Mouse (Mus musculus): ENCODE results near the gene Krt20. TPM values are rescaled to one million over a fixed set of nuclear protein-coding genes. Genes with fewer than 3 reads are reported as not detected.

The Krt20 gene
- polyA plus RNA-seq, 2 experiments from 2014 or later: not detected

DNA sequence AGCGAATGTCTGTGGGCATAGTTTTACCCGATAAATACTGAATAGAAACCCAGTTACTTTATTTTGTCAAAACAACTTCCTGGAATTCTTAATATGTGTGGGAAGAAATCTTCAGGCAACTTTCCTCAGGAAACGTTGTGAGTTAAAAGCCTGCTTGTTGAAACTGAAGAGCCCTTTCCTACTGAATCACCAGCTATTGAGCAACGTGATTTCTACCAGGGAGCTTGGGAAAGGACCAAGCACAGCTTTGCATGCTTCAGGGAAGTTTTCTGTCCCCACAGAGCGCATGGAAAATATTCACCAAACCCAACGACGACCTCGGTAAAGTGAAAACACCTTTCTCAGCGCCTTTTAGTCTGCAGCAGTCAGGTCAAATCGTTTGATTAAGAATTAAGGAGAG, 31.8 kb downstream of the Krt20 start:
- ATAC-seq: no peak

- ATAC-seq: no peak
Observed at GRCm38 (mm10) chr11:99399956-99400549, 37.9 kb downstream of the Krt20 start.

DNA sequence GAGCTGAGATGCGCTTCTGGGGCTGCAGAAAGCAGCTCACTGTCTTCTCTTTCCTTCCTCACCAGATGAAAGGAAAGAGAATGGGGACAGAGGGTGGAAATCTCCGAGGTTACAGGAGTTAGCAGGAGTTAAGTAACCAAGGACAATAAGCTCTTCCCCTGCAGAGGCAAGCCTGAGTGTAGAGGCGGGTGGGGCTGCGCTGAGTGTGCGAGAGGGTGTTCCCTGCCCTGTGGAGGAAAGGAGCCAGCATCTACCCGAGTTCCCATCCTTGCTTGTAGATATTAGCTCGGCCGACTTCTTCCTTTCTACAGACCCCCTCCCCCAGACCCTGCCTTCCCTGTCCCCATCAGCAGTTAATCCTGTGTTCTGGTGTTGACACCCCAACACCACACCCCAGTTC, 39.1 kb downstream of the Krt20 start:
- no peak for ATAC-seq

DNA sequence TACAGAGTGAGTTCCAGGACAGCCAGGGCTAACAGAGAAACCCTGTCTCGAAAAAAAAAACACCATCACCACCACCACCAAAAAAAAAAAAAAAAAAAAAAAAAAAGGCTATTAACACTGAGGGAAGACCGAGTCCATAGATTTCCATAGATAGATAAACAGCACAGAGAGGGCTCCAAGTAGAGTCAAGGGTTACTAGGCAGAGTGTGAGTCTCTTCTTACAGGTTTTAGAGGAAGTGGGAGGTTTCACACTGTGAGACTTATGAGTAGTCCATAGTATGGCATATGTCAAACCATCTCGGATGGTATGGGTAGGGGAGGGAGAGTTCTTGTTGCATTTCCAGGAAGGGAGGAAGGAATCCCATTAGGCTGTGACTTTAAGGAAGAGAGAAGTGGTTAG, 39.9 kb downstream of the Krt20 start:
- no peak for ATAC-seq

DNA sequence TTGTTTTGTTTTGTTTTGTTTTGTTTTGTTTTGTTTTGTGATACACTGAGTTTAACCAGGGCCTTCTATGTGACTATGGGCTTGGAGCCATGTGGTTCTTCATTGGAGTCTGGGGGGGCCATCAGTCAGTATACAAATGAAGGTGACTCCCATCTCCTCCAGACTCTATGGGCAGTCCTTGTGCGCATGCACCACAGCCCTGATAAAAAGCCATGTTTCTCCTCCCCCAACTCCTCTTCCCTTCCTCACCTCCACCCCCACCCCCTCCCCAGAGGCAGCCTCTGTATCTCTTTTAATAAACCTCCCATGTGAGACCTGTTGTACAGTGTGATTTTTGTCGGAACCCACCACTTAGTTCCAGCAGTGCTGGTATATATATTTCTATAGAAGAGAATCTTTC, 41.3 kb downstream of the Krt20 start:
- ATAC-seq: no peak

GRCm38 (mm10) chr11:99396034-99396433, 41.9 kb downstream of the Krt20 start:
- no peak for ATAC-seq

DNA sequence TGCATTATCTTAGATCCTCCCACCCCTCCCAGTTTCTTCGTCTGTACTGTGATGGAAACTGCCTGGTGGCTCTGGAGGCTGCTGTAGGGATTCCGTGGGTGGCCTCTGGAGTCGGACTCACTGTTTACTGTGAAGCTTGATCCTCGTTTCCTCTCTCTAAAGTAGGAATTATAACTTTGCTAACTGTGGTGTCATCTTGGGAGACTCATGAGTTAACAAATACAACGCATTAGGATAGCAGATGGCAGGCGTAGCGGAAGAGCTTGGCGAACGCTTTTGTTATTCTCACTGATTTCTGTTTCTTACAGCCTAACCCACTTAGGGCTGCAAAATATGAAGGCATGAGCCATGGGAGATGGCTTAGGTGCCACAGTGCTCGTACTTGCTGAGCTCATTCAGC, 45.5 kb downstream of the Krt20 start:
- ATAC-seq: no peak

DNA sequence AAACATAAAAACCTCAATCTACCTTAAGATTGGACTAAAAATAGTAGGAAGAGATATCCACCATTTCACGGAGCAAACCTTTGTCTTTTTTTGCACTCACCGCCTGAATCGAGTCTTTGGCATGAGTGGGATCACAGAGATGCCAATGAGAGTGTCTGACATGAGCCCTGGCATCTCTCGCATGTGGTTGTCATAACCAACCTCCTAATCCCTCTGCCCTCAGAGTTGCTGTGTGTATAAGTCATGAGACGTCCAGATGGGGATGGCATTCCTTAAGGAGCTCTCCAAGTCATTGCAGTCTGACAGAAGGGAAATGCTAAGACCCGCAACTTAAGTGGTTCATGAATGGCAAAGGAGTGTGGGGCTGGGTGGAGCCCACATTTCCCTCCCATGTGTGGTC, 46.6 kb downstream of the Krt20 start:
- no peak for ATAC-seq

- no peak for ATAC-seq
Observed at GRCm38 (mm10) chr11:99390866-99391265, 47.1 kb downstream of the Krt20 start.

GRCm38 (mm10) chr11:99389264-99389663, 48.7 kb downstream of the Krt20 start, which contains the start of gene Krt10:
Krt10 (minus strand) TSS chr11:99389364.
- ATAC-seq: no peak

DNA sequence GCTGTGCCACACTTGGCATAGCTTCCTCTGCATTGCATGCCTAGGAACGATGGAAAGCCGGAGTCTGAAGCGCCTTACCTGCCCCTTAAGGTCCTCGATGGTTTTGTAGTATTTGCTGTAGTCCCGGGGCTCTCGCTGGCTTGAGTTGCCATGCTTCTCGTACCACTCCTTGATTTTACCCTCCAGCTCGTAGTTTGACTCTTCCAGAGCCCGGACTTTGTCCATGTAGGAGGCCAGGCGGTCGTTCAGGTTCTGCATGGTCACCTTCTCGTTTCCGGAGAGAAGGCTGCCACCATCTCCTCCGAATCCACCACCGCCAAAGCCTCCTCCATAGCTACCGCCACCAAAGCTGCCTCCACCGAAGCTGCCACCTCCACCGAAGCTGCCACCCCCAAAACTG, 49.3 kb downstream of the Krt20 start:
- ATAC-seq: no peak

DNA sequence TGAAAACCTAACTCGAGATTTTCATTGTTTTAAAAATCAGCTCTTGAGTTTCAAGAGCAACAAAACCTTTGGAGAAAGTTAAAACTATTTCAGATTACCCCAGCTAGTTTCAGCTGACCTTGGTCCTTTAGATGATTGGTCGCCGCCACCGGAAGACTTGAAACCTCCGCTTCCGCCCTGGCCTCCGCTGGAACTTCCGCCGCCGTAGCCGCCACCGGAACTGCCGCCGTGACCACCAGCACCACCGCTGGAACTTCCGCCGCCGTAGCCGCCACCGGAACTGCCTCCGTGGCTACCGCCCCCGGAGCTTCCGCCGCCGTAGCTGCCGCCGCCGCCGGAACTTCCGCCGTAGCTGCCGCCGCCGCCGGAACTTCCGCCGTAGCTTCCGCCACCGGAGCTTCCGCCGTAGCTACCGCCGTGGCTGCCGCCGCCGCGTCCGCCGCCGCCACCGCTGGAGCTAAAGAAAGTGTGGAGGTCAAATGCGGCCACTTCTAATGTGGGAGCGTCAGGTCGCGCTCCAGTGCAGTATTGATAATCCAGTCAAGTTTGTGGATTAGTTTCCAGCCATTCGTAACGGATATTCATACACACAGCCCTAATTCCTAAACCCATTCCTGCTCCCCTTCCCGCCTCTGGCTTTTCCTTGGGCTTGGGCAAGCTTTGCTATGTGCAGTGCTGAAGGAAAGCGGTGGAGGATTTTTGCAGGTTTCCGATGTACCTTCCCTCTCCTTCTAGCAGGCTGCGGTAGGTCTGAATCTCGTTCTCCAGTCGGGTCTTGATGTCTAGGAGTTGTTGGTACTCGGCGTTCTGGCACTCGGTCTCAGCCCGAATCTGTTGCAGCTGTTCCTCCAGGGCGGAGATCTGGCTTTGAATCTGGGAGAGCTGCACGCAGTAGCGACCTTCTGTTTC, 51.9 kb downstream of the Krt20 start:
- ATAC-seq: peak; percentile 85

DNA sequence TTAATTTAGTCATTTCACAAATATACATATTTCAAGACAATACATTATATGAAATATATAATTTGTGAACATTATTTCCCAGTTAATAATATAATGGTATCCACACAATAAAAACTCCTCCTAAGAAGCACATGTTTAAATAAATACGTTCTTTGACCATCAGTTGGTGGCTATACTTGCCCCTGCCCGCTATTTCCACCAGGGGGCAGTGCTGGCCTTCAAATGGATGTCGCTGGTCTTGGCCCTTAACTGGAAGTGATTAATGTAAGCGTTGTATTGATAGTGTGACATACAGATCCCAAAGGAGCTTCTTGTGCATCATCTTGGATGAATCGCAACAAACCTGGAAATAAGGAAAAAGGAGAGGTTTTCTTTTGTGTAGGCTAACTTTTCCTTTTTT, 58.4 kb downstream of the Krt20 start:
- no peak for ATAC-seq

Other genes with a start within 250 kb of the Krt20 start
- gene Smarce1, start 207.1 kb downstream of the Krt20 start, polyA plus RNA-seq (2017; shearing (Covaris generic)): 100 to 1,000 TPM; 179 to 201 TPM
- gene Krt222, start 194.1 kb downstream of the Krt20 start, polyA plus RNA-seq (2017; shearing (Covaris generic)): 1 to 10 TPM; 1.4 to 2.1 TPM
- not detected for gene Krt24, start 152.9 kb downstream of the Krt20 start, polyA plus RNA-seq (2017; shearing (Covaris generic))
- gene Krt25, start 115.2 kb downstream of the Krt20 start, polyA plus RNA-seq (2017; shearing (Covaris generic)): not detected
- not detected for gene Krt26, start 100.2 kb downstream of the Krt20 start, polyA plus RNA-seq (2017; shearing (Covaris generic))
- gene Krt27, start 87.0 kb downstream of the Krt20 start, polyA plus RNA-seq (2017; shearing (Covaris generic)): not detected
- not detected for gene Krt28, start 63.2 kb downstream of the Krt20 start, polyA plus RNA-seq (2017; shearing (Covaris generic))
- gene Krt10, start 48.8 kb downstream of the Krt20 start, polyA plus RNA-seq (2017; shearing (Covaris generic)): 1 to 10 TPM; 8.8 to 9.7 TPM
- not detected for gene Krt12, start 15.9 kb downstream of the Krt20 start, polyA plus RNA-seq (2017; shearing (Covaris generic))
- not detected for gene Krt23, start 55.0 kb upstream of the Krt20 start, polyA plus RNA-seq (2017; shearing (Covaris generic))
- gene Krt39, start 83.2 kb upstream of the Krt20 start, polyA plus RNA-seq (2017; shearing (Covaris generic)): not detected
- gene Krt40, start 105.0 kb upstream of the Krt20 start, polyA plus RNA-seq (2017; shearing (Covaris generic)): not detected
- not detected for gene Krtap3-3, start 112.7 kb upstream of the Krt20 start, polyA plus RNA-seq (2017; shearing (Covaris generic))
- gene Krtap3-2, start 118.7 kb upstream of the Krt20 start, polyA plus RNA-seq (2017; shearing (Covaris generic)): not detected
- not detected for gene Gm11939, start 121.3 kb upstream of the Krt20 start, polyA plus RNA-seq (2017; shearing (Covaris generic))
- gene Krtap3-1, start 128.5 kb upstream of the Krt20 start, polyA plus RNA-seq (2017; shearing (Covaris generic)): not detected
- not detected for gene Krtap1-5, start 142.9 kb upstream of the Krt20 start, polyA plus RNA-seq (2017; shearing (Covaris generic))
- not detected for gene Krtap1-4, start 145.5 kb upstream of the Krt20 start, polyA plus RNA-seq (2017; shearing (Covaris generic))
- not detected for gene Krtap1-3, start 153.2 kb upstream of the Krt20 start, polyA plus RNA-seq (2017; shearing (Covaris generic))
- gene Krtap9-3, start 160.0 kb upstream of the Krt20 start, polyA plus RNA-seq (2017; shearing (Covaris generic)): not detected
- not detected for gene Gm11938, start 165.2 kb upstream of the Krt20 start, polyA plus RNA-seq (2017; shearing (Covaris generic))
- not detected for gene Gm11937, start 172.0 kb upstream of the Krt20 start, polyA plus RNA-seq (2017; shearing (Covaris generic))
- not detected for gene Krtap2-4, start 176.7 kb upstream of the Krt20 start, polyA plus RNA-seq (2017; shearing (Covaris generic))
- gene Gm11562, start 182.3 kb upstream of the Krt20 start, polyA plus RNA-seq (2017; shearing (Covaris generic)): not detected
- not detected for gene Krtap4-1, start 190.1 kb upstream of the Krt20 start, polyA plus RNA-seq (2017; shearing (Covaris generic))
- not detected for gene Krtap4-2, start 196.9 kb upstream of the Krt20 start, polyA plus RNA-seq (2017; shearing (Covaris generic))
- gene Krtap4-7, start 205.9 kb upstream of the Krt20 start, polyA plus RNA-seq (2017; shearing (Covaris generic)): not detected
- gene Gm11555, start 212.1 kb upstream of the Krt20 start, polyA plus RNA-seq (2017; shearing (Covaris generic)): not detected
- not detected for gene Gm11563, start 220.8 kb upstream of the Krt20 start, polyA plus RNA-seq (2017; shearing (Covaris generic))
- gene Krtap4-6, start 227.8 kb upstream of the Krt20 start, polyA plus RNA-seq (2017; shearing (Covaris generic)): not detected

All from CD4-positive, CD25-positive, alpha-beta regulatory T cell, adult 4 months (primary cell).